Mouse (Mus musculus) spleen, adult 12 weeks (tissue): ENCODE data around the gene Zfp592.

Experiments used
- DNase-seq: peaks from one replicate; pipeline ENCODE4 v3.0.0; 2022; ENCODE audit warnings: low spot score

Zfp592 gene

GRCm38 (mm10) chr7:80993834-80994662 lies 567 bp downstream of the Zfp592 start:
- no peak for DNase-seq

GRCm38 (mm10) chr7:80994663-80995005 lies 1.2 kb downstream of the Zfp592 start:
- no peak for DNase-seq

GRCm38 (mm10) chr7:80995266-80996146 lies 2.0 kb downstream of the Zfp592 start:
- no peak for DNase-seq

GRCm38 (mm10) chr7:80997776-80998175 lies 4.3 kb downstream of the Zfp592 start:
- DNase-seq, result no peak

GRCm38 (mm10) chr7:80999536-80999935 lies 6.1 kb downstream of the Zfp592 start:
- no peak for DNase-seq

GRCm38 (mm10) chr7:81001844-81002243 lies 8.4 kb downstream of the Zfp592 start:
- no peak for DNase-seq

GRCm38 (mm10) chr7:81004556-81005079 lies 11.1 kb downstream of the Zfp592 start:
- DNase-seq, result no peak

- no peak for DNase-seq
Measured at GRCm38 (mm10) chr7:81005969-81006368, 12.5 kb downstream of the Zfp592 start.

GRCm38 (mm10) chr7:81008285-81008684 lies 14.8 kb downstream of the Zfp592 start:
- no peak for DNase-seq

- DNase-seq, result no peak
Measured at GRCm38 (mm10) chr7:81011576-81011975, 18.1 kb downstream of the Zfp592 start.

GRCm38 (mm10) chr7:81020307-81020706 lies 26.8 kb downstream of the Zfp592 start:
- no peak for DNase-seq

GRCm38 (mm10) chr7:81022731-81023130 lies 29.2 kb downstream of the Zfp592 start:
- no peak for DNase-seq

GRCm38 (mm10) chr7:81024118-81024517 lies 30.6 kb downstream of the Zfp592 start:
- DNase-seq, result no peak

- no peak for DNase-seq
Measured at GRCm38 (mm10) chr7:81024651-81025050, 31.2 kb downstream of the Zfp592 start.

GRCm38 (mm10) chr7:81025751-81026150 lies 32.3 kb downstream of the Zfp592 start:
- no peak for DNase-seq

GRCm38 (mm10) chr7:81039711-81040110 lies 46.2 kb downstream of the Zfp592 start:
- DNase-seq, result no peak

- no peak for DNase-seq
Measured at GRCm38 (mm10) chr7:81043023-81043620, 49.6 kb downstream of the Zfp592 start.

- no peak for DNase-seq
Measured at GRCm38 (mm10) chr7:81047847-81048246, 54.4 kb downstream of the Zfp592 start.

GRCm38 (mm10) chr7:81048513-81048912 lies 55.0 kb downstream of the Zfp592 start:
- DNase-seq, result no peak

- no peak for DNase-seq
Measured at GRCm38 (mm10) chr7:81049966-81050365, 56.5 kb downstream of the Zfp592 start.

- DNase-seq, result no peak
Measured at GRCm38 (mm10) chr7:81055709-81056370, 62.4 kb downstream of the Zfp592 start.

- DNase-seq, result no peak
Measured at GRCm38 (mm10) chr7:81057471-81057870, 64.0 kb downstream of the Zfp592 start, which contains the start of gene Alpk3. Alpk3 (plus strand) TSS chr7:81057600.
